Mouse (Mus musculus) kidney, postnatal 14 days (tissue): ENCODE measurements around the gene Eif3l.

Experiments
- DNase-seq: peaks from one replicate; pipeline ENCODE4 v3.0.0; 2022; ENCODE audit warnings: mixed read lengths

Eif3l gene

DNA sequence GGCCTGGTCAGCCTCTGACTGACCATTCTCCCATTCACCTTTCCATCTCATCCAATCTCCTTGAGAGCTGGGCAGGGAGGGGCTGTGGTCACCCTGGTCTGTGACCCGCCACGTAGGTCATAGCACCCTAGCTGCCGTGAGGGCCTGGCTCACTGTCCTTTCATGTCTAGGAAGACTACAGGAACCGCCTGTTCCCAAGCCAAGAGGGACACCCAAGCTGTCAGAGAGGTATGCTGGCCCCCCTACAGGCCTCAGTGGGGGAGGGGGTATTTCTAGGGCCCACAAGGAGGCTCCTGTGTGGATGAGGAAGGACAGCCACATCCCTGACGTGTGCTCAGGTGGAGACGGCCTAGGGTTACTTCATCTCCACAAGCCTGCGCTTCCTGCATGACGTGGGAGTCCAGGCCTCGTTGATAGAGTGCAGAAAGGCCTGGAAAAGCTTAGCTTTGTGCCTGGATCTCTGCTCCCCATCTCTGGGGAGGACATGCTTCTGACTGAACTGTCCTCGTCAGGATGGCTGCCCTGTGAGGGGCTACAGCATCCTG is 49.4 kb downstream of the Eif3l start:
- DNase-seq, result no peak

- DNase-seq, result peak; percentile 68
These were observed 51.4 kb downstream of the Eif3l start for GRCm38 (mm10) chr15:79126217-79126932.

DNA sequence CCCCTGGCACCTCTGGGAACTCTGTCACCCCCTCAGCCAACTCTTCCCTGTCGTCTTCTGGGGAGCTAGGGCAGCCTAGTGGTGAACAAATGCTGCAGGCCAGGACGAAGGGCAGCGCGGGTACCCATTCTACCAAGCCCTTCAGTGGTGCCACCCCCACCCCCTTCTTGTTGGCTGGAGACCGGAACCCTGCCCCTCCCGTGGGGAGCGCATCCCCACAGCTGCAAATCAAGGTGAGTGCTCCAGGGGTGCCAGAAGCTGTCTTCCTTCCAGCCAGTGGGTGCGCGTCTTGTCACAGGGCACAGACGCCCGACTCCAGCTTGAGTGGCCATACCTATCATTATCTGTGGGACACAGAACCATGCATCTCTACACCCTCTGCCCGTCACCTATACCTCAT is 52.1 kb downstream of the Eif3l start:
- DNase-seq, result no peak

DNA sequence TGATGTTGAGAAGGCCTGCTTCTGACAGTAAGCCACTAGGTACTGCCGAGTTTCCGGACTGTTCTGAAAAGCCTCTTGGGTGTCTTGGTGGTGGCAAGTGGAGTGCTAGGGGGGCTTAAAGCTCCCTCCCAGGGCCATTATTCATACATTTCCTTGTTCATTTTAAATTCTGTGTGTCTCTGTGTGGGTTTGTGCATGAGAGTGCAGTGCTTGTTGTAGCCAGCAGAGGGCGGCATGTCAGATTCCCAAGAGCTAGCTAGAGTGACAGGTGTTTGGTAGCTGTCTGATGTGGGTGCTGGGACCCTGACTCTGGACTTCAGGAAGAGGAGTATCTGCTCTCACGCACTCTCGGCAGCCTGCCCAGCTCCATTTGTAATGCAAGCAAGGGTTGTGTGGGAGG is 53.2 kb downstream of the Eif3l start:
- no peak for DNase-seq

DNA sequence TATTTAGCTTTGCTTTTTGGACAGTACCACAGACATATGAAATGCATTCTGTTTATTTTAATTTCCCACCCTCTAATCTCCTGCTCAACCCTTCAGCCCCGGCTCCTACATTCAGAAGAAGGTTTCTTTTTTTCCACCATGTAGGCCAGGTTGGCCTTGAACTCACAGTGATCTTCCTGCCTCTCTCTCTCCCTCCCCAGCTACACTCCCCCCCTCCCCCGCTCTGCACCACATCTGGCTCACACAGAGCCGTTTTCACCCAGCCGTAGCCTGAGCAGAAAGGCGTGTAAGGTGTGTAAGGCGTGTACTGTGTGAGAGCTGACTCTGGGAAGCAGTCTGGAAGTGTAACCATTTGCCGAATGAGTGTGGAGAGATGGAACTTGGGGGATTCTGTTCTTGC is 54.3 kb downstream of the Eif3l start:
- no peak for DNase-seq

- peak; percentile 57 for DNase-seq
These were observed 55.8 kb downstream of the Eif3l start for GRCm38 (mm10) chr15:79130782-79131181.

GRCm38 (mm10) chr15:79131442-79131841 is 56.5 kb downstream of the Eif3l start:
- DNase-seq, result peak; percentile 88

- peak; percentile 64 for DNase-seq
These were observed 58.2 kb downstream of the Eif3l start for GRCm38 (mm10) chr15:79133191-79133661.

GRCm38 (mm10) chr15:79134496-79135270 is 59.7 kb downstream of the Eif3l start:
- DNase-seq, result no peak

- DNase-seq, result no peak
These were observed 60.4 kb downstream of the Eif3l start for GRCm38 (mm10) chr15:79135332-79135731.

GRCm38 (mm10) chr15:79135783-79136575 is 61.0 kb downstream of the Eif3l start:
- DNase-seq, result peak; percentile 55

GRCm38 (mm10) chr15:79139640-79140039 is 64.7 kb downstream of the Eif3l start:
- no peak for DNase-seq

DNA sequence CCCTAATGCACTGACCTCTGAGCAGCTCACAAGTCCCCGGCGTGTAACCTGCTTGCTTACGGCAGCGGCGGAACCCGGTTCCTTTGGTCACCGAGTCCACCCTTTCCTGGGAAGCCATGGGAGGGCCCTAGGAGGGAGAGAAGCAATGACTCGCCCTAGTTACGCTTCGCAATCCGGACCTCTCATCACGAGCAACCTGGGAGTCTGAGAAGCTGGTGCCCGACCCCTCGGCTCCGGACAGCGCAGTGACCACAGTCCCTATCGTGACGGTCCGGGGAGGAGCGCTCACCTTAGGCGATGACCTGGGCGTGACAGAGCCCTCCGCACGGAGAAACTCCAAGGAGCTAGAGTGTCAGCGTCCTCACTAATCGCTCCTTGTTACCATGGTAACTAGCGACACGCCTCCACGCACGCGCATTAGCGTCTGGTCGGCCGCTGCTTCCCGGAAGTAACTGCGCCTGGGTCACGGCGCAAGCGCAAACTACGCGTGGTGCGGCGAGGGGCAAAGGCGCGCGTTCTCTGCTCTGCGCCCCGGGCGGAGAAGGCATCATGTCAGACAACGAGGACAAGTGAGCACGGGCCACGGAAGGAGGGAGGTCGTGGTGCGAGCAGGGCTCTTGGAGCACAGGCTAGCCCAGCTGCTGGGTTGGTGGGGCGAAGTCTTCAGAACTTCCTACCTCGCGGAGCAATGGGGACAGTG is 66.0 kb downstream of the Eif3l start, which contains the start of the genes Polr2f and 1700088E04Rik:
Gene Polr2f (plus strand): TSS at position 144 of the 700 bp plus-strand sequence.
Gene 1700088E04Rik (minus strand): TSS at position 388 of the 700 bp plus-strand sequence.
- peak; percentile 96 for DNase-seq

DNA sequence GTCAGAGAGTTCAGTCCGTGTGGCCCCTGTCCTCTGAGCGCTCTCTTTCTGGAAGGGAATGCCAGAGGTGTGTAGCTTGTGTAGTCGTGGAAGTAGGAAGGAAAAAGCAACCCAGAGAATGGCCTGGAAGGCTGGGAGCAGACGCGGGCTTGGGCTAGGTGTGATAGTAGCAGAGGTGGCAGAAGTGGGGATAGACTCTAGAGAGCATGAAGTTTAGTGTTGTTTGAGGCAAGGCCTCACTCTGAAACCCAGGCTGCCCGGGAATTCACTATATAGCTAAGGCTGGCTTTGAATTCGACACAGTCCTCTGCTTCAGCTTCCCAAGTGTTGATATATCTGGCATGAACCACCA is 66.6 kb downstream of the Eif3l start:
- no peak for DNase-seq

- no peak for DNase-seq
These were observed 68.3 kb downstream of the Eif3l start for GRCm38 (mm10) chr15:79143316-79143715.
